Mouse (Mus musculus) stomach, embryonic 15.5 days (tissue): ENCODE results near the gene Gpam. TPM values are rescaled to one million over a fixed set of nuclear protein-coding genes. Genes with fewer than 3 reads are reported as not detected.
"Not testable (repeated sequence)": the region's sequence is repeated elsewhere in the genome, so short reads cannot be mapped to it uniquely, and the experiment has no call there.

Experiments used
- ATAC-seq: fragments of 200-750 bp; cut with Nextera tagmentation; 2 replicates; pipeline ENCODE4 v1.8.0; 2017; ENCODE audit warnings: low read depth, moderate number of reproducible peaks, moderate TSS enrichment; ENCODE audit not compliant: insufficient read depth, low FRiP score
- H3K27ac ChIP-seq: fragments of 300-500 bp; sonication (generic); 2 replicates; pipeline ENCODE4 v1.5.1; 2015; ENCODE audit warnings: mild to moderate bottlenecking, inconsistent platforms
- H3K27me3 ChIP-seq: fragments of 300-500 bp; sonication (generic); replicated peaks from 2 replicates; pipeline ENCODE4 v1.6.1; 2015; ENCODE audit warnings: inconsistent platforms
- H3K36me3 ChIP-seq: fragments of 300-500 bp; sonication (generic); 2 replicates; pipeline ENCODE4 v1.6.1; 2015; ENCODE audit warnings: inconsistent platforms
- H3K4me1 ChIP-seq: fragments of 300-500 bp; sonication (generic); 2 replicates; pipeline ENCODE4 v1.6.1; 2015; ENCODE audit warnings: inconsistent platforms
- H3K4me2 ChIP-seq: fragments of 300-500 bp; sonication (generic); 2 replicates; pipeline ENCODE4 v1.6.1; 2015; ENCODE audit warnings: mild to moderate bottlenecking, inconsistent platforms
- H3K4me3 ChIP-seq: fragments of 300-500 bp; sonication (generic); replicated peaks from 2 replicates; pipeline ENCODE4 v1.5.1; 2015; ENCODE audit warnings: inconsistent platforms
- H3K9ac ChIP-seq: fragments of 300-500 bp; sonication (generic); 2 replicates; pipeline ENCODE4 v1.6.1; 2015; ENCODE audit warnings: inconsistent platforms
- H3K9me3 ChIP-seq: fragments of 300-500 bp; sonication (generic); 2 replicates; pipeline ENCODE4 v1.6.1; 2016; ENCODE audit warnings: inconsistent platforms
- WGBS: fragments of 180-500 bp; shearing (Covaris S2); methylation state at CpG from one replicate; pipeline ENCODE4 v1.1.7; 2015; 5-methylcytosine and 5-hydroxymethylcytosine counted together
- polyA plus RNA-seq: library from polyadenylated mRNA; unstranded; fragments of >200 nt; fragmentation: Nextera tagmentation; extraction: Ambion mirVana; gene quantifications from 2 replicates; pipeline ENCODE4 v1.2.1, GENCODE M21; 2015

Gpam gene
- polyA plus RNA-seq, 1 experiment from 2014 or later = 18.0 TPM

DNA sequence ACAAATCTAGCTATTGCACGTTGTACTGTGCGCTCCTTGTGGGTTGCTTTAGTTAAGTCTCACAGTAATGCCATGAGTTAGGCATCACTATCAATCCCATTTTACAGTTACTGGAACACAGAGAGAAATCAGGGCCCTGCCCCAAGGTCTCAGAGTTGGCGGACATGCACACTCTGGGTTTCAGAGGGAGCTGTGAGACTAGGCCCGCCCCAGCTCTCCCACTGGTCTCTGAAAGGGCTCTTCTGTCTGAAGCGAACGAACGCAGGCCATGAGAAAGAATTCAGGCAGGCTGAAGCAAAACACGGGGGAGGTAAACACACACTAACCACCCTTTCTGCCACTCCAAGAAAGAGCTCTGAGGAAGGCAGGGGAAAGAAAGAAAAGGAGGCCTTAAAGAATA is 31.6 kb upstream of the Gpam start:
- Histone ChIP-seq H3K4me2 (no peak overlapping the region), H3K4me3 (no peak overlapping the region), H3K9me3 (no peaks in the 10 kb centered on the region), H3K27ac (no peak overlapping the region), H3K36me3 (no peaks in the 10 kb centered on the region), H3K4me1 (no peaks in the 10 kb centered on the region), H3K27me3 (no peaks in the 10 kb centered on the region), H3K9ac (no peak overlapping the region)
- no peak for ATAC-seq
- 50% methylated on average over 8 of the region's 8 CpGs for WGBS

DNA sequence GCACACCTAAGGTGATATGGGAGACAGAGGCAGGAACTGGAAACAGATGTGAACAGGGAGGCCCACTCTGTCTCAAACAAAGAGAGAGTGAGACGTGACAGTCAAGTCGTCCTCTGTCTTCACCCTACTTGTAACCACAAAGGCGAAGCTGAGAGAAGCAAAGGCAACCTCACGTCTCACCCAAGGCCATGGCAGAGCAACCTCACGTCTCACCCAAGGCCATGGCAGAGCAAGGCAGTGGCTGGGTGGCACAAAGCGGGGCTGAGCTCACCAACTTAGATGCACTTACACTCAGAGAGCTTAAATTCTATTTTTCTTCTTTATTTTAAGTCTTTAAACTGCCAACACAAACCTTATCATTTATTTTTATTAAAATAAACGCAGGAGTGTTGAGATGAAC is 30.0 kb upstream of the Gpam start:
- no peaks in the 10 kb centered on the region for H3K9me3 ChIP-seq
- H3K27ac ChIP-seq = no peak overlapping the region
- no peak overlapping the region for H3K9ac ChIP-seq
- no peak overlapping the region for H3K4me3 ChIP-seq
- ATAC-seq = no peak
- H3K4me1 ChIP-seq = no peaks in the 10 kb centered on the region
- no peaks in the 10 kb centered on the region for H3K36me3 ChIP-seq
- 81% methylated on average over 7 of the region's 7 CpGs for WGBS
- H3K4me2 ChIP-seq = no peak overlapping the region
- H3K27me3 ChIP-seq = no peaks in the 10 kb centered on the region

DNA sequence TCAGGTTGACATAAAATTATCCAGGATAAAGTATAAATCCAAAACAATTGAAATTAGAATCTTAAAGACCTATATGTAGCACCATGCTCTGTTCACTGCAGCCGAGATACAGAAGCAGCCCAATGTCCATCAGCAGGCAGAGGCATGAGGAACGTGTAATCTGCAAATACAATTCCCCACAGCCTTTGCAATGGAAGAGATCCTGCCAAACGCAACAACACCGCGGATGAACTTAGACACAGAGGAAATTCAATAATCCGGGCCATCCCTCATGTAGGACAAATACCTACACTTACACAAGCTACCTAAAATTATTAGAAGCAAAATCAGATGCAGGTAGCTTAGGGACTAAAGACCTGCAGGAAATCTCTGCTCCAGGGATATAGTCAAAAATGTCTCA is 25.9 kb upstream of the Gpam start:
- no peaks in the 10 kb centered on the region for H3K27me3 ChIP-seq
- no peaks in the 10 kb centered on the region for H3K4me1 ChIP-seq
- H3K36me3 ChIP-seq = no peaks in the 10 kb centered on the region
- no peak overlapping the region for H3K4me2 ChIP-seq
- 83% methylated on average over 6 of the region's 6 CpGs for WGBS
- H3K4me3 ChIP-seq = no peak overlapping the region
- no peaks in the 10 kb centered on the region for H3K9me3 ChIP-seq
- ATAC-seq = no peak
- no peak overlapping the region for H3K27ac ChIP-seq
- H3K9ac ChIP-seq = no peak overlapping the region

DNA sequence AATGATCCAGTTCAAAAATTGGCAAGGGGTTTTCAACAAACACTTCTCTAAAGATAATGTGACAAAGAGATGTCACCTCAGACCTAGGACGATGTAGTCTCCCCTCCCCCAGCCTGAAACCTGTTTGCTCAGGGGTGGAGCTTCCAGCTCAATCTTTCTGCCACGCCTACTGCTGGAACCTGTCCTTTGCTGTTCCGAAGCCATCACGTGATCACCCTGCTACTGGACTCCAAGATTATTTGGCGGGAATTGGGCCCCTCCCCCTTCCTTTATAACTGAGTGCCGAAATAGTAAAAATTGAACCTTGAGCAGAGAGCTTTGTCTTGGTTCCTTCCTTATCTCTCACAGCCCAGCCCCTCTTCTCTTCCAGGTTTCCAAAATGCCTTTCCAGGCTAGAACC is 25.2 kb upstream of the Gpam start:
- not testable (repeated sequence) for H3K9me3 ChIP-seq, H3K4me1 ChIP-seq, ATAC-seq, H3K4me2 ChIP-seq, H3K27me3 ChIP-seq, H3K27ac ChIP-seq, H3K9ac ChIP-seq, H3K36me3 ChIP-seq, H3K4me3 ChIP-seq
- 45% methylated on average over 5 of the region's 6 CpGs for WGBS

DNA sequence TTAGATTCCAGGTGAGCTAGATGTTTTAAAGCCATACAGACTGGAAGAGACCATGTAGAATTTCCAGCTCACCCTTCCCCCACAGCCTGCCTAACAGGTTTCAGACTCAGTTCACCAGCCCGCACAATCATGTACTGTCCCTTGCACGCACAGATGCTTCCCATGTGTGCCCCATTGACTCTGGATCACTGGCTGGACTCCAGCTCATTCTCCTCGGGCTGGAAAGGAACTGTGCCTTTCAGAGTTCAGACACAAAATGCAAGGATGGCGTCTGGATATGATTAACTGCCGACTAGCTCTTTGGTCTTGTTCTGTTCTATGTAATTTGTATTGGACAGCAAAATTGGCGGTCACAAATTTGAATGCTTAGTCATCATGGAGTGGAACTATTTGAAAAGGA is 22.6 kb upstream of the Gpam start:
- 64% methylated on average over 6 of the region's 6 CpGs for WGBS
- no peak overlapping the region for H3K4me3 ChIP-seq

DNA sequence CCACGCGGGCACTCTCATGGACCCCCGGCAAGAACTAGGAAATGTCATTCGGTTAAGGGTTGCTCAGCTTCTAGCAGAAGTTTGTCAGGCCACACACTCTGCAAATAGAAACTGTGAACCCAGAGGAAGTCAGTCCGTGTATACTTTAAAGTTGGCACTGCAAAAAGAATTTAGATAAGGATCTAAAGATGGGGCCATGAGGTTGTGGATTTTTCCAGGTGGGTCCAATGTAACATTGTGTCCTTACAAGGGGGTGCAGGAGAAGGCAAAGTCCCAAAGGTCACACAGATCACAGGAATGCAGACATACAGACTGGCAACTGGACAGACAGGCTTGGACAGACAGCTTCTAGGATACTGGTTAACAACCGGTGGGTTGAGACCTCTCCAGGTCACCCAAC is 21.1 kb upstream of the Gpam start:
- no peaks in the 10 kb centered on the region for H3K9me3 ChIP-seq
- peaks cover 3% of the 10 kb centered on the region; the same call in 1 of the 2 replicates for H3K4me1 ChIP-seq
- H3K4me2 ChIP-seq = no peak overlapping the region
- H3K9ac ChIP-seq = no peak overlapping the region
- ATAC-seq = no peak
- WGBS = 55% methylated on average over 6 of the region's 6 CpGs
- H3K4me3 ChIP-seq = no peak overlapping the region
- no peak overlapping the region for H3K27ac ChIP-seq
- H3K27me3 ChIP-seq = no peaks in the 10 kb centered on the region
- H3K36me3 ChIP-seq = no peaks in the 10 kb centered on the region

More for the DNA sequence above, 22.6 kb upstream of the Gpam start:
- no peak for ATAC-seq
- Histone ChIP-seq H3K36me3 (no peaks in the 10 kb centered on the region), H3K27me3 (no peaks in the 10 kb centered on the region), H3K4me2 (no peak overlapping the region), H3K9ac (no peak overlapping the region), H3K27ac (no peak overlapping the region), H3K4me1 (no peaks in the 10 kb centered on the region), H3K9me3 (no peaks in the 10 kb centered on the region)

DNA sequence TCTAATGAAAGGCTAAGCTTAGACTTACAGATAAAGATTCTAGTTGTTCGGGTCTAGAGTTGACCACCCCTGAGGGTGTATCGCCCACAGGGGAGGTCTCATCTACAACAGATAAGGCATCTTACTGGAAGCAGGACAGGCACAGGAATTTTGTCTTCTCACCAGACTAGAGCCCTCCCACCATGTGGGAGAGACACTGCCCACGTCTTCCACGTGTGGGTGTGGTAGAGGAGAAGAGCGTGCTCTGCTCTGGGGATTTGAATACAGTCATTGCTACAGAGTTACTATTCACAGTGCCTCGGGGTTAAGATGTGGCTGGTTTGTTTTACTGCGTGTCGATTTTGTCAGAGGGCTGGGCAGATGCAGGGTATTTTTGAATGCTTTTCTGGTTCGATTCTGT is 20.5 kb upstream of the Gpam start:
- no peak for ATAC-seq
- Histone ChIP-seq H3K4me1 (peaks cover 3% of the 10 kb centered on the region; the same call in 1 of the 2 replicates), H3K9me3 (no peaks in the 10 kb centered on the region), H3K9ac (no peak overlapping the region), H3K36me3 (no peaks in the 10 kb centered on the region), H3K27me3 (no peaks in the 10 kb centered on the region), H3K27ac (no peak overlapping the region), H3K4me2 (no peak overlapping the region), H3K4me3 (no peak overlapping the region)
- 56% methylated on average over 9 of the region's 9 CpGs for WGBS

DNA sequence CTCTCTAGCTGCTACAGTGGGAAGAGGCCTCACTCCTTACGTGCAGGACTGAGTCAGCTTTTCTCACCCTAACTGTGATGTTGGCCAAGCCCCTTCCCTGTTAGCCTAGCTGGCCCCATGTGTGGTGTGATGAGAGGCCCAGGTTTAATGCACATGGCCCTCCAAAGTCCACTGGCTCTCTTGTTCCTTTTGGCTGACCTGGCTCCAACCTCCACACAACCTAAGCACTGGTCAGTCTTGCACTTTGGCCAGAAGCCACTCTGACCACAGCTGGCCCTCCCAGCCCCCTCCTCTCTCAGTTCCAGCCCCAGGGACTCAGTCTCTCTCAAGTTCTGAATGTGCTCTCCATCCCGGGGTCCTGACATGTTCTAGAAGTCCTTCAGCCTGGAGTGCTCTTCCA is 18.1 kb upstream of the Gpam start:
- Histone ChIP-seq H3K4me3 (no peak overlapping the region), H3K27me3 (no peaks in the 10 kb centered on the region), H3K36me3 (no peaks in the 10 kb centered on the region), H3K27ac (no peak overlapping the region), H3K4me1 (peaks cover 3% of the 10 kb centered on the region; the same call in 1 of the 2 replicates), H3K4me2 (no peak overlapping the region), H3K9me3 (no peaks in the 10 kb centered on the region), H3K9ac (no peak overlapping the region)
- no peak for ATAC-seq
- WGBS = 70% methylated on average over 2 of the region's 2 CpGs

DNA sequence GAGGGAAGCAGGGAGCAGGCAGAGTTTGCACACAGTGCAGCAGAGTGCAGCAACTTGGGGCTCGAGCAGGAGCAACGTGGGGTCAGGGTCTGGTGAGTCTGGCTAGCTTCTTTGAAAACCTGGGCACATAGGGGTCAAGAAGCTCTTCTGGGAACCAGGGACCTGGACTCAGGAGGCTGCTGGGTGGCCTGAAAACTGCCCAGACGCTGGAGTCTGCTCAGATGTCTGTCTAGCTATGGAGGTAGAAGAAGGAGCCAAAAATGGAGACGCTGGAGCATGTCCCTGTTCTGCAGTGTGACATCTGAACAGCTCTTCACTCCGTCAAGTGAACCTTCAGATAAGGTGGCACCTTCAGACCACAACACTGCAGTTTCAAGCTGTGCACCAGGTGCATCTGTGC is 17.7 kb upstream of the Gpam start:
- WGBS = 67% methylated on average over 5 of the region's 5 CpGs
- H3K27ac ChIP-seq = no peak overlapping the region
- ATAC-seq = no peak

DNA sequence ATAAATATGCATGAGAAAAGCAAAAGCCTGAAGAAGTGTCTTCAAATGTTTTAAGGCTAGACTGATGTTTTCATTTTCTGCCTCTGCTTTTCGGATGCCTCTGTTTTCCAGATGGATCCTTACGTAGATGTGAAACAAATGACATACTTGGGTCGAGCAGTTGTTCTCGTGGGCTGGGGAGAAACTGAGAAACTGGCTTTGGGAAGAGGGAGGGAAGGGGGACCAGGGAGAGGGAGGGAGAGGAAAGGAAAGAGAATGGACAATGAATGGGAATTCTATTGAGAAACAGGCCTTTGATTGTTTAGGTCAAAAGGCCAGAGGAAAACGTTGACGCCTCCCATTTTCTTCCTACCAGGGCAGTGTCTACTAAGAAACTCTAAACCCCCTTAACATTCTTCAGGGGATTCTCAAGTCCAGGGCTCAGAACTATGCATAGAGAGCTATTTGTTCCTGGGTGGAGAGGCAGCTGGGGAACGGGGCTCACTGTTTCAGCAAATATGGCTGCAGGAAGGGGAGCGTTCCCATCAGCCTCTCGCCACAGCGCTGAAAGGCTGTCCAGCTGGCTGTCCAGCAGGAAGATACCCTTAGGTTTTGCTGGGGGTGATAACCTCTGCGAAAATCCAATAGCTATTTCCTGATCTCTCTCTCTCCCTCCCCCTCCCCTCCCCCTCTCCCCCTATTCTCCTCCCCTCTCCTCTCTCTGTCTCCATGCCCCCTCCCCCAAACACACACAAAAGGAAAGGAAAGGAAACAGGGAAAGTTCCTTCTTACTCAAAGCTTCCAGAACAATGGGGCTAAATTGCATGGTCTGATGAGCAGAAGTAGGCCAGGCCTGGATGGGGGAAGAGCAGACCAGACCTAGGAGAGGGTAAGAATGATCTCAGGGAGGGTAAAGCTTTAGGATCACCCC is 16.6 kb upstream of the Gpam start:
- H3K4me3 ChIP-seq = no peak overlapping the region
- no peaks in the 10 kb centered on the region for H3K36me3 ChIP-seq
- 43% methylated on average over 11 of the region's 11 CpGs for WGBS
- H3K27me3 ChIP-seq = no peaks in the 10 kb centered on the region
- no peak overlapping the region for H3K4me2 ChIP-seq
- peaks cover 3% of the 10 kb centered on the region; the same call in 1 of the 2 replicates for H3K4me1 ChIP-seq
- H3K9me3 ChIP-seq = no peaks in the 10 kb centered on the region
- H3K27ac ChIP-seq = no peak overlapping the region
- H3K9ac ChIP-seq = no peak overlapping the region
- no peak for ATAC-seq

More for the DNA sequence above, 17.7 kb upstream of the Gpam start:
- H3K36me3 ChIP-seq = no peaks in the 10 kb centered on the region
- no peaks in the 10 kb centered on the region for H3K9me3 ChIP-seq
- no peak overlapping the region for H3K9ac ChIP-seq
- no peak overlapping the region for H3K4me3 ChIP-seq
- no peaks in the 10 kb centered on the region for H3K27me3 ChIP-seq
- H3K4me2 ChIP-seq = no peak overlapping the region
- H3K4me1 ChIP-seq = peaks cover 3% of the 10 kb centered on the region; the same call in 1 of the 2 replicates

DNA sequence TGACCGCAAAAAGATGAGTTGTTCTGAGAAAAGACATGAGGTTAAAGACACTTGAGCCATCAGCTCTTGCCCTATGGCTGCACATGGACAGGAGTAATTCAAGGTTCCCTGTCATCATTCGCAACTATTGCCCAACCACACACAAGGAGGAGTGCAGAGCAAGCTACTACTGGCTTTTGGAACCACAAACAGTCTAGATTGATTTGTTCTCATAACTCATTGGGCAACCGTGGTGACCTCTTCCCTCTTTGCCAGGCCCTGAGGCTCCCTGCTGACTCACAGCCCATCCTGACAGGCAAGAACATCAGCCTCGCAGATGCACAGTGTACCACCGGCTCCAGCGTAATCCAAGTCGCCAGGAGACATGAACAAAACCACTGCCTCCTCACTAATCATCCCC is 12.3 kb upstream of the Gpam start:
- H3K4me2 ChIP-seq = no peak overlapping the region
- H3K9ac ChIP-seq = no peak overlapping the region
- WGBS = 82% methylated on average over 7 of the region's 7 CpGs
- no peaks in the 10 kb centered on the region for H3K27me3 ChIP-seq
- H3K4me1 ChIP-seq = peaks cover 13% of the 10 kb centered on the region
- H3K9me3 ChIP-seq = no peaks in the 10 kb centered on the region
- no peak overlapping the region for H3K27ac ChIP-seq
- no peak; the same call in 1 of the 2 replicates for ATAC-seq
- no peaks in the 10 kb centered on the region for H3K36me3 ChIP-seq
- H3K4me3 ChIP-seq = no peak overlapping the region

DNA sequence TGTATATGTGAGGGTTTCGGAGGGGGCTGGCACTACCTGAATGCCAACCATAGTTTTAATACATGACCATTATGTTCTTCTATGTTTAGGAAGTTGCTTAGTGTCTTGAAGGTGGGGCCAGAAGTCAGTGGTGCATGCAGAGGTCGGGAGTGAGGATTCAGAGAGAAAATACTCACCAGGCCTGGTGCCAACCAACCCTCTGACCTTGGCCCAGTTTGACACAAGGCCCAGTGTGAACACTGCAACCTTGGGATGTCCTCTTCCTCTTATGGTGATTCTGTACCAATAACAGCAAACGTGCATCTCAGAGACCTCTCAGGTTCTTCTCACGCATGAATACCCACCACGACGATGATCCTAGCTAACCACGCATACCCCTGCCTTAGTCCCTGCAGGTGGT is 11.5 kb upstream of the Gpam start:
- H3K36me3 ChIP-seq = no peaks in the 10 kb centered on the region
- WGBS = 87% methylated on average over 7 of the region's 7 CpGs
- H3K27me3 ChIP-seq = no peaks in the 10 kb centered on the region
- no peak overlapping the region for H3K4me3 ChIP-seq
- H3K9me3 ChIP-seq = no peaks in the 10 kb centered on the region
- no peak overlapping the region for H3K4me2 ChIP-seq
- H3K9ac ChIP-seq = no peak overlapping the region
- H3K4me1 ChIP-seq = peaks cover 10% of the 10 kb centered on the region
- no peak overlapping the region for H3K27ac ChIP-seq
- no peak for ATAC-seq
